Mouse (Mus musculus) forebrain, postnatal 0 days (tissue): ENCODE results near the gene Rhcg. TPM values are rescaled to one million over a fixed set of nuclear protein-coding genes. Genes with fewer than 3 reads are reported as not detected.

ENCODE experiments used
- ATAC-seq: fragments of 200-750 bp; cut with Nextera tagmentation; 2 replicates; pipeline ENCODE4 v1.8.0; 2017; ENCODE audit warnings: mild to moderate bottlenecking, moderate library complexity
- DNase-seq: peaks from one replicate; pipeline ENCODE4 v3.0.0-alpha.2; 2015
- H3K27ac ChIP-seq: fragments of 300-500 bp; sonication (generic); 2 replicates; pipeline ENCODE4 v1.5.1; 2014; ENCODE audit warnings: low read depth, mild to moderate bottlenecking, antibody characterized with exemption, low read length, moderate library complexity, mixed read lengths
- H3K27me3 ChIP-seq: fragments of 300-500 bp; sonication (generic); 2 replicates; pipeline ENCODE4 v1.6.1; 2014; ENCODE audit warnings: mild to moderate bottlenecking, low read length, mixed read lengths; ENCODE audit not compliant: insufficient read depth
- H3K36me3 ChIP-seq: fragments of 300-500 bp; sonication (generic); 2 replicates; pipeline ENCODE4 v1.6.1; 2014; ENCODE audit warnings: mild to moderate bottlenecking, moderate library complexity; ENCODE audit not compliant: insufficient read depth
- H3K4me1 ChIP-seq: fragments of 300-500 bp; sonication (generic); 2 replicates; pipeline ENCODE4 v1.6.1; 2014; ENCODE audit warnings: antibody characterized with exemption; ENCODE audit not compliant: insufficient read depth
- H3K4me2 ChIP-seq: fragments of 300-500 bp; sonication (generic); 2 replicates; pipeline ENCODE4 v1.6.1; 2014; ENCODE audit warnings: low read depth, mild to moderate bottlenecking, moderate library complexity
- H3K4me3 ChIP-seq: fragments of 300-500 bp; sonication (generic); 2 replicates; pipeline ENCODE4 v1.5.1; 2014; ENCODE audit warnings: low read depth, low read length, mixed read lengths
- H3K9ac ChIP-seq: fragments of 300-500 bp; sonication (generic); 2 replicates; pipeline ENCODE4 v1.6.1; 2014; ENCODE audit warnings: mild to moderate bottlenecking
- H3K9me3 ChIP-seq: fragments of 300-500 bp; sonication (generic); 2 replicates; pipeline ENCODE4 v1.6.1; 2016; ENCODE audit warnings: low read length
- CTCF ChIP-seq: sonication (generic); IDR thresholded peaks from 2 replicates; pipeline ENCODE4 v1.5.1; 2016; ENCODE audit warnings: antibody characterized with exemption, control low read depth, low read depth
- WGBS: fragments of 180-500 bp; shearing (Covaris S2); extraction: QIAGEN DNeasy Blood & Tissue Kit; methylation state at CpG from one replicate; pipeline ENCODE4 v1.1.7; 2014; 5-methylcytosine and 5-hydroxymethylcytosine counted together
- polyA plus RNA-seq: library from polyadenylated mRNA; unstranded; fragments of >200 nt; fragmentation: Nextera tagmentation; extraction: Ambion mirVana; gene quantifications from 2 replicates; pipeline ENCODE4 v1.2.1, GENCODE M21; 2015
- total RNA-seq: library from RNA; depleted of rRNA; stranded (reverse); fragments of >200 nt; gene quantifications from 2 replicates; pipeline ENCODE4 v1.2.3, GENCODE M21; 2014; rRNA removed

Gene Rhcg
- total and polyA plus RNA-seq, 2 experiments from 2014 or later: 2.0 to 4.3 TPM

- no peak overlapping the region for H3K4me2 ChIP-seq
Measured at GRCm38 (mm10) chr7:79555368-79556034, 62.0 kb downstream of the Rhcg start.

GRCm38 (mm10) chr7:79552702-79553101 is 64.8 kb downstream of the Rhcg start:
- no peaks in the 10 kb centered on the region for H3K9me3 ChIP-seq
- H3K36me3 ChIP-seq: no peaks in the 10 kb centered on the region
- DNase-seq: peak; percentile 67
- no peak overlapping the region for H3K4me3 ChIP-seq
- no peak; the same call in 1 of the 2 replicates for ATAC-seq
- 15% methylated on average over 10 of the region's 10 CpGs for WGBS
- peak; percentile 72 for TF ChIP-seq CTCF
- H3K4me2 ChIP-seq: 0 out of 2 replicates have a peak overlapping the region, but pooled peaks have one; percentile 8
- no peak overlapping the region for H3K27ac ChIP-seq
- H3K4me1 ChIP-seq: peaks cover 11% of the 10 kb centered on the region; the same call in 1 of the 2 replicates
- H3K9ac ChIP-seq: no peak overlapping the region
- no peaks in the 10 kb centered on the region for H3K27me3 ChIP-seq

More at GRCm38 (mm10) chr7:79555368-79556034, 62.0 kb downstream of the Rhcg start:
- no peak overlapping the region for H3K4me3 ChIP-seq
- no peaks in the 10 kb centered on the region for H3K4me1 ChIP-seq
- 19% methylated on average over 25 of the region's 25 CpGs for WGBS
- no peak for TF ChIP-seq CTCF
- DNase-seq (no peak), ATAC-seq (no peak)
- no peaks in the 10 kb centered on the region for H3K27me3 ChIP-seq
- H3K36me3 ChIP-seq: no peaks in the 10 kb centered on the region
- no peaks in the 10 kb centered on the region for H3K9me3 ChIP-seq
- H3K27ac ChIP-seq: no peak overlapping the region
- H3K9ac ChIP-seq: no peak overlapping the region

DNA sequence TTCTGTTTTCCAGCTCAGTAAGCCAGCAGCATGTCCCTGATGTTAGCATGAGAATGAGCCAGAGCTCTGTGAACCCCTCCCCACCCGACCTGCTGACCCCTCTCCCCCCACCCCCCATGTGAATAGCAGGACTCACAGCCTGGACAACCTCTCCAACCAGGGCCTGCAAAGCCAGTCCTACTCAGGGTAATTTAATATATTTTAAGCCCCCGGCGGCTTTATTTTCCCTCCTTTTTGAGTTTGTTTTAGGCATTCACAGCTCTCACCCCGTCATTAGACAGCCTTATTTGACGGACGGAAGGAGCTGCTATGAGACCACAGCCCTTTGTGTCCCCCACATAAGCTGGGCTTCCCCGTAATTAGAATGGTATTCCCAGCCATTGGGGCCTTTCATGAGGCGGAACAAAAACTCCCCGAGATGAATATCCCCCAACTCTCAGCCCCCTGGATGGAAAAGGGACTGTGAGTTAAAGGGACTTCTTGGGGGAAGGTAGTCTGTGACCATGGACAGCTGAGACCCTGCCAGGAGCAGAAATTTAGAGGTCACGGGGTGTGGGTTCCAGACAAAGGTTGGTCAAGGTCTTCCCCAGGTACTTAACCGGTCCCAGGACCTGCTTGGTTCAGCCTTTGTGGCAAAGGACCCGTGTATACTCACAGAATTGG is 68.4 kb downstream of the Rhcg start:
- Histone ChIP-seq H3K4me2 (no peak overlapping the region), H3K36me3 (no peaks in the 10 kb centered on the region), H3K4me1 (peaks cover 36% of the 10 kb centered on the region), H3K27me3 (no peaks in the 10 kb centered on the region), H3K27ac (peak overlapping the region; percentile 50; the same call in 1 of the 2 replicates), H3K9me3 (no peaks in the 10 kb centered on the region), H3K9ac (no peak overlapping the region), H3K4me3 (no peak overlapping the region)
- ATAC-seq: no peak
- no peak for TF ChIP-seq CTCF
- WGBS: 15% methylated on average over 12 of the region's 12 CpGs
- DNase-seq: no peak

DNA sequence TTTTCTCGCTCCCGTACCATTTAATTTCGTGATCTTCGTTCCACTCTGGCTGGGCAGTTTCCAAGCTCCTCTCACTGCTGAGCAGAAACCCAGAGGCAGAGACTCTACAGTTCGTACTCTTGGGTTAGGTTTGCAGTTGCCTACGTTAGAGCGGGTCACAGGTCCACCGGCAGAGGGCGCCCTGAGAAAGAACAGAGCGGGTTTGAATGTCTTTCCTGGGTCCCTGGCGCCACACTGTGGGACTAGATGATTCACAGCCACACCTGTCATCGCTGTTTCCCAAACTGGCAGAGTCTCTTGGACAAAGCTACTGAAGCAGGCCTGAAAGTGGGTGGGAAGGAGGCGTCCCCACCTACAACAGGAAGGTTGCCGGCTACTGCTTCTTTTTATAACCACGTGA is 70.4 kb downstream of the Rhcg start:
- WGBS: 1% methylated on average over 15 of the region's 15 CpGs
- peaks cover 52% of the 10 kb centered on the region for H3K4me1 ChIP-seq
- peak; percentile 87 for ATAC-seq
- H3K27ac ChIP-seq: peak overlapping the region; percentile 74
- no peaks in the 10 kb centered on the region for H3K36me3 ChIP-seq
- H3K9me3 ChIP-seq: no peaks in the 10 kb centered on the region
- DNase-seq: peak; percentile 95
- TF ChIP-seq CTCF: peak; percentile 99
- H3K9ac ChIP-seq: peak overlapping the region; percentile 11; the same call in 1 of the 2 replicates
- H3K4me2 ChIP-seq: peak overlapping the region; percentile 19; the same call in 1 of the 2 replicates
- H3K27me3 ChIP-seq: no peaks in the 10 kb centered on the region
- no peak overlapping the region for H3K4me3 ChIP-seq

GRCm38 (mm10) chr7:79545066-79545400 is 72.4 kb downstream of the Rhcg start:
- DNase-seq (no peak), ATAC-seq (no peak)
- Histone ChIP-seq H3K27ac (peak overlapping the region; percentile 95), H3K4me1 (peaks cover 52% of the 10 kb centered on the region), H3K9ac (peak overlapping the region; percentile 76), H3K36me3 (no peaks in the 10 kb centered on the region), H3K9me3 (no peaks in the 10 kb centered on the region), H3K27me3 (no peaks in the 10 kb centered on the region), H3K4me3 (no peak overlapping the region), H3K4me2 (peak overlapping the region; percentile 90)
- WGBS: 11% methylated on average over 7 of the region's 7 CpGs
- no peak for TF ChIP-seq CTCF

GRCm38 (mm10) chr7:79544281-79545065 is 73.0 kb downstream of the Rhcg start:
- Histone ChIP-seq H3K4me1 (peaks cover 47% of the 10 kb centered on the region), H3K27me3 (no peaks in the 10 kb centered on the region), H3K4me2 (peak overlapping the region; percentile 90), H3K36me3 (no peaks in the 10 kb centered on the region), H3K9ac (peak overlapping the region; percentile 76), H3K9me3 (no peaks in the 10 kb centered on the region), H3K4me3 (peak overlapping the region; percentile 38), H3K27ac (peak overlapping the region; percentile 95)
- peak; percentile 75 for DNase-seq
- no peak for TF ChIP-seq CTCF
- WGBS: 6% methylated on average over 37 of the region's 37 CpGs
- ATAC-seq: 0 out of 2 replicates have a peak, but pooled peaks have one; percentile 4

Other genes with a start within 250 kb of the Rhcg start
- 46.2 and 54.9 TPM in 2 replicates for gene Rlbp1, start 230.6 kb downstream of the Rhcg start, total RNA-seq
- 41.0 and 52.3 TPM in 2 replicates for gene Rlbp1, start 230.6 kb downstream of the Rhcg start, polyA plus RNA-seq
- 1.9 and 2.1 TPM in 2 replicates for gene Fanci, start 225.7 kb downstream of the Rhcg start, total RNA-seq
- gene Fanci, start 225.7 kb downstream of the Rhcg start, polyA plus RNA-seq: 1.2 and 1.4 TPM in 2 replicates
- 51.1 and 52.9 TPM in 2 replicates for gene Polg, start 151.3 kb downstream of the Rhcg start, total RNA-seq
- 17.4 and 19.4 TPM in 2 replicates for gene Polg, start 151.3 kb downstream of the Rhcg start, polyA plus RNA-seq
- gene Ticrr, start 42.5 kb upstream of the Rhcg start, total RNA-seq: 1.1 and 1.8 TPM in 2 replicates
- gene Ticrr, start 42.5 kb upstream of the Rhcg start, polyA plus RNA-seq: 0.50 and 1.2 TPM in 2 replicates
- gene Kif7, start 98.1 kb upstream of the Rhcg start, total RNA-seq: 5.7 and 6.4 TPM in 2 replicates
- gene Kif7, start 98.1 kb upstream of the Rhcg start, polyA plus RNA-seq: 1.4 and 2.0 TPM in 2 replicates
- gene Plin1, start 115.2 kb upstream of the Rhcg start, total RNA-seq: 0.31 TPM in 1 of 2 replicates, not detected in the other
- gene Plin1, start 115.2 kb upstream of the Rhcg start, polyA plus RNA-seq: 0.21 TPM in 1 of 2 replicates, not detected in the other
- 1.3 and 2.1 TPM in 2 replicates for gene Pex11a, start 125.5 kb upstream of the Rhcg start, total RNA-seq
- gene Pex11a, start 125.5 kb upstream of the Rhcg start, polyA plus RNA-seq: 16.9 and 17.3 TPM in 2 replicates
- 0.46 and 0.86 TPM in 2 replicates for gene Wdr93, start 125.5 kb upstream of the Rhcg start, total RNA-seq
- gene Wdr93, start 125.5 kb upstream of the Rhcg start, polyA plus RNA-seq: 0.29 and 0.81 TPM in 2 replicates
- 0.23 and 1.6 TPM in 2 replicates for gene Mesp1, start 176.1 kb upstream of the Rhcg start, total RNA-seq
- 0.77 and 1.1 TPM in 2 replicates for gene Mesp1, start 176.1 kb upstream of the Rhcg start, polyA plus RNA-seq
- 0.77 and 1.00 TPM in 2 replicates for gene Mesp2, start 193.1 kb upstream of the Rhcg start, total RNA-seq
- gene Mesp2, start 193.1 kb upstream of the Rhcg start, polyA plus RNA-seq: 2.1 TPM in 2 replicates
- gene Anpep, start 243.4 kb upstream of the Rhcg start, total RNA-seq: 3.4 and 5.8 TPM in 2 replicates
- gene Anpep, start 243.4 kb upstream of the Rhcg start, polyA plus RNA-seq: 3.7 and 4.7 TPM in 2 replicates